Mouse (Mus musculus) adipocyte (in vitro differentiated cells): ENCODE results near the gene Art5.
"Not testable (repeated sequence)": the region's sequence is repeated elsewhere in the genome, so short reads cannot be mapped to it uniquely, and the experiment has no call there.

Source experiments
- DNase-seq: peaks from one replicate; pipeline ENCODE4 v3.0.0-alpha.2; 2016; ENCODE audit warnings: low spot score

Gene Art5

GRCm38 (mm10) chr7:102081784-102082183, 27.5 kb downstream of the Art5 start:
- DNase-seq = no peak

GRCm38 (mm10) chr7:102080311-102080710, 29.0 kb downstream of the Art5 start:
- no peak for DNase-seq

GRCm38 (mm10) chr7:102078517-102078916, 30.8 kb downstream of the Art5 start:
- peak; percentile 62 for DNase-seq

GRCm38 (mm10) chr7:102076714-102077296, 32.5 kb downstream of the Art5 start:
- DNase-seq = peak; percentile 23

GRCm38 (mm10) chr7:102066363-102066762, 42.9 kb downstream of the Art5 start:
- DNase-seq = no peak

- peak; percentile 85 for DNase-seq
These were observed 44.0 kb downstream of the Art5 start, which contains the start of the genes Rnf121, Xndc1 and Xntrpc for GRCm38 (mm10) chr7:102065046-102065891. Rnf121 (minus strand) TSS chr7:102065469. Xndc1 (plus strand) TSS chr7:102065511. Xntrpc (plus strand) TSS chr7:102065713.

GRCm38 (mm10) chr7:102064655-102065045, 44.6 kb downstream of the Art5 start:
- DNase-seq = no peak

GRCm38 (mm10) chr7:102063891-102064290, 45.4 kb downstream of the Art5 start:
- no peak for DNase-seq

GRCm38 (mm10) chr7:102062203-102062602, 47.1 kb downstream of the Art5 start:
- no peak for DNase-seq

- no peak for DNase-seq
These were observed 47.9 kb downstream of the Art5 start for GRCm38 (mm10) chr7:102061353-102061752.

- DNase-seq = not testable (repeated sequence)
These were observed 60.8 kb downstream of the Art5 start for GRCm38 (mm10) chr7:102048524-102048923.
